Mouse (Mus musculus) neural tube, embryonic 15.5 days (tissue): ENCODE measurements around the gene Tcf7l2. TPM values are rescaled to one million over a fixed set of nuclear protein-coding genes. Genes with fewer than 3 reads are reported as not detected.

ENCODE experiments used
- ATAC-seq: fragments of 200-750 bp; cut with Nextera tagmentation; 2 replicates; pipeline ENCODE4 v1.8.0; 2017; ENCODE audit warnings: mild to moderate bottlenecking, moderate TSS enrichment, moderate library complexity; ENCODE audit not compliant: low FRiP score
- H3K27ac ChIP-seq: fragments of 300-500 bp; sonication (generic); replicated peaks from 2 replicates; pipeline ENCODE4 v1.5.1; 2015; ENCODE audit warnings: mild to moderate bottlenecking, inconsistent platforms
- H3K27me3 ChIP-seq: fragments of 300-500 bp; sonication (generic); replicated peaks from 2 replicates; pipeline ENCODE4 v1.6.1; 2015; ENCODE audit warnings: inconsistent platforms
- H3K36me3 ChIP-seq: fragments of 300-500 bp; sonication (generic); 2 replicates; pipeline ENCODE4 v1.6.1; 2015; ENCODE audit warnings: inconsistent platforms
- H3K4me1 ChIP-seq: fragments of 300-500 bp; sonication (generic); 2 replicates; pipeline ENCODE4 v1.6.1; 2015; ENCODE audit warnings: inconsistent platforms
- H3K4me2 ChIP-seq: fragments of 300-500 bp; sonication (generic); 2 replicates; pipeline ENCODE4 v1.6.1; 2015; ENCODE audit warnings: inconsistent platforms, mild to moderate bottlenecking, moderate library complexity
- H3K4me3 ChIP-seq: fragments of 300-500 bp; sonication (generic); replicated peaks from 2 replicates; pipeline ENCODE4 v1.5.1; 2015; ENCODE audit warnings: mild to moderate bottlenecking, inconsistent platforms
- H3K9ac ChIP-seq: fragments of 300-500 bp; sonication (generic); replicated peaks from 2 replicates; pipeline ENCODE4 v1.6.1; 2015; ENCODE audit warnings: mild to moderate bottlenecking, inconsistent platforms
- H3K9me3 ChIP-seq: fragments of 300-500 bp; sonication (generic); replicated peaks from 2 replicates; pipeline ENCODE4 v1.6.1; 2016; ENCODE audit warnings: inconsistent platforms
- WGBS: fragments of 180-500 bp; shearing (Covaris S2); methylation state at CpG from one replicate; pipeline ENCODE4 v1.1.7; 2015; ENCODE audit warnings: mixed read lengths; 5-methylcytosine and 5-hydroxymethylcytosine counted together
- polyA plus RNA-seq: library from polyadenylated mRNA; unstranded; fragments of >200 nt; fragmentation: Nextera tagmentation; extraction: Ambion mirVana; gene quantifications from 2 replicates; pipeline ENCODE4 v1.2.1, GENCODE M21; 2015

Gene Tcf7l2
- polyA plus RNA-seq, 1 experiment from 2014 or later: 13.3 TPM

- Histone ChIP-seq H3K4me3 (no peak overlapping the region), H3K4me1 (peaks cover 16% of the 10 kb centered on the region), H3K9me3 (no peaks in the 10 kb centered on the region), H3K27ac (no peak overlapping the region), H3K4me2 (no peak overlapping the region), H3K9ac (no peak overlapping the region), H3K36me3 (no peaks in the 10 kb centered on the region), H3K27me3 (no peaks in the 10 kb centered on the region)
- 88% methylated on average over 5 of the region's 5 CpGs for WGBS
- ATAC-seq: no peak
These were observed 197.5 kb downstream of the Tcf7l2 start for GRCm38 (mm10) chr19:55939090-55939489.

GRCm38 (mm10) chr19:55939719-55940118 is 198.1 kb downstream of the Tcf7l2 start:
- Histone ChIP-seq H3K36me3 (no peaks in the 10 kb centered on the region), H3K9ac (no peak overlapping the region), H3K4me1 (peaks cover 11% of the 10 kb centered on the region), H3K4me2 (no peak overlapping the region), H3K27ac (no peak overlapping the region), H3K4me3 (no peak overlapping the region), H3K27me3 (no peaks in the 10 kb centered on the region), H3K9me3 (no peaks in the 10 kb centered on the region)
- WGBS: 92% methylated on average over 4 of the region's 4 CpGs
- ATAC-seq: no peak

GRCm38 (mm10) chr19:55940538-55941252 is 199.1 kb downstream of the Tcf7l2 start:
- Histone ChIP-seq H3K36me3 (no peaks in the 10 kb centered on the region), H3K27ac (no peak overlapping the region), H3K4me1 (peaks cover 11% of the 10 kb centered on the region), H3K9me3 (no peaks in the 10 kb centered on the region), H3K9ac (no peak overlapping the region), H3K4me2 (no peak overlapping the region), H3K27me3 (no peaks in the 10 kb centered on the region), H3K4me3 (no peak overlapping the region)
- 37% methylated on average over 11 of the region's 11 CpGs for WGBS
- no peak for ATAC-seq

- Histone ChIP-seq H3K27ac (0 out of 2 replicates have a peak overlapping the region, but pooled peaks have one; percentile 13), H3K4me1 (peaks cover 11% of the 10 kb centered on the region), H3K36me3 (no peaks in the 10 kb centered on the region), H3K4me3 (no peak overlapping the region), H3K9me3 (no peaks in the 10 kb centered on the region), H3K4me2 (no peak overlapping the region), H3K9ac (no peak overlapping the region), H3K27me3 (no peaks in the 10 kb centered on the region)
- no peak for ATAC-seq
- 70% methylated on average over 16 of the region's 16 CpGs for WGBS
These were observed 199.9 kb downstream of the Tcf7l2 start for GRCm38 (mm10) chr19:55941253-55942125.

GRCm38 (mm10) chr19:55951397-55951796 is 209.8 kb downstream of the Tcf7l2 start:
- no peak for ATAC-seq
- H3K4me2 ChIP-seq: no peak overlapping the region
- no peaks in the 10 kb centered on the region for H3K9me3 ChIP-seq
- H3K4me1 ChIP-seq: peaks cover 11% of the 10 kb centered on the region; the same call in 1 of the 2 replicates
- H3K36me3 ChIP-seq: no peaks in the 10 kb centered on the region
- H3K4me3 ChIP-seq: no peak overlapping the region
- H3K27ac ChIP-seq: no peak overlapping the region
- WGBS: 76% methylated on average over 5 of the region's 5 CpGs
- H3K9ac ChIP-seq: no peak overlapping the region
- no peaks in the 10 kb centered on the region for H3K27me3 ChIP-seq

- WGBS: 23% methylated on average over 3 of the region's 3 CpGs
- no peak overlapping the region for H3K4me2 ChIP-seq
- no peaks in the 10 kb centered on the region for H3K27me3 ChIP-seq
- peak overlapping the region; percentile 1; the same call in 1 of the 2 replicates for H3K27ac ChIP-seq
- H3K9ac ChIP-seq: no peak overlapping the region
- peaks cover 11% of the 10 kb centered on the region; the same call in 1 of the 2 replicates for H3K4me1 ChIP-seq
- ATAC-seq: peak; percentile 50; the same call in 1 of the 2 replicates
- no peaks in the 10 kb centered on the region for H3K9me3 ChIP-seq
- H3K4me3 ChIP-seq: no peak overlapping the region
- H3K36me3 ChIP-seq: no peaks in the 10 kb centered on the region
These were observed 211.6 kb downstream of the Tcf7l2 start for GRCm38 (mm10) chr19:55953207-55953606.

GRCm38 (mm10) chr19:55955126-55955525 is 213.5 kb downstream of the Tcf7l2 start:
- ATAC-seq: no peak
- Histone ChIP-seq H3K27ac (no peak overlapping the region), H3K9ac (no peak overlapping the region), H3K36me3 (no peaks in the 10 kb centered on the region), H3K9me3 (no peaks in the 10 kb centered on the region), H3K27me3 (no peaks in the 10 kb centered on the region), H3K4me3 (no peak overlapping the region), H3K4me2 (no peak overlapping the region), H3K4me1 (peaks cover 11% of the 10 kb centered on the region; the same call in 1 of the 2 replicates)
- WGBS: 89% methylated on average over 3 of the region's 3 CpGs

- 90% methylated on average over 6 of the region's 6 CpGs for WGBS
- no peak for ATAC-seq
- no peak overlapping the region for H3K27ac ChIP-seq
These were observed 215.1 kb downstream of the Tcf7l2 start for GRCm38 (mm10) chr19:55956745-55957144.

GRCm38 (mm10) chr19:55964421-55964820 is 222.8 kb downstream of the Tcf7l2 start:
- peaks cover 3% of the 10 kb centered on the region; the same call in 1 of the 2 replicates for H3K36me3 ChIP-seq
- no peak overlapping the region for H3K4me2 ChIP-seq
- WGBS: 98% methylated on average over 3 of the region's 3 CpGs
- H3K4me3 ChIP-seq: no peak overlapping the region
- H3K9me3 ChIP-seq: 0 out of 2 replicates have a peak, but pooled peaks cover 5% of the 10 kb centered on the region
- no peak for ATAC-seq
- no peak overlapping the region for H3K27ac ChIP-seq
- peaks cover 10% of the 10 kb centered on the region; the same call in 1 of the 2 replicates for H3K4me1 ChIP-seq
- no peak overlapping the region for H3K9ac ChIP-seq
- H3K27me3 ChIP-seq: no peaks in the 10 kb centered on the region

More at GRCm38 (mm10) chr19:55956745-55957144, 215.1 kb downstream of the Tcf7l2 start:
- Histone ChIP-seq H3K4me3 (no peak overlapping the region), H3K36me3 (no peaks in the 10 kb centered on the region), H3K4me2 (no peak overlapping the region), H3K9me3 (no peaks in the 10 kb centered on the region), H3K27me3 (no peaks in the 10 kb centered on the region), H3K4me1 (peaks cover 11% of the 10 kb centered on the region; the same call in 1 of the 2 replicates), H3K9ac (no peak overlapping the region)

GRCm38 (mm10) chr19:55966066-55966465 is 224.4 kb downstream of the Tcf7l2 start:
- WGBS: 31% methylated on average over 7 of the region's 7 CpGs
- H3K4me2 ChIP-seq: no peak overlapping the region
- H3K27ac ChIP-seq: no peak overlapping the region
- H3K36me3 ChIP-seq: peaks cover 3% of the 10 kb centered on the region; the same call in 1 of the 2 replicates
- H3K4me1 ChIP-seq: peaks cover 17% of the 10 kb centered on the region; the same call in 1 of the 2 replicates
- no peak overlapping the region for H3K4me3 ChIP-seq
- no peaks in the 10 kb centered on the region for H3K27me3 ChIP-seq
- ATAC-seq: no peak
- H3K9ac ChIP-seq: no peak overlapping the region
- H3K9me3 ChIP-seq: 0 out of 2 replicates have a peak, but pooled peaks cover 5% of the 10 kb centered on the region

GRCm38 (mm10) chr19:55969929-55970531 is 228.4 kb downstream of the Tcf7l2 start:
- no peak overlapping the region for H3K27ac ChIP-seq
- ATAC-seq: no peak
- no peaks in the 10 kb centered on the region for H3K9me3 ChIP-seq
- peaks cover 17% of the 10 kb centered on the region; the same call in 1 of the 2 replicates for H3K4me1 ChIP-seq
- H3K9ac ChIP-seq: no peak overlapping the region
- H3K4me2 ChIP-seq: no peak overlapping the region
- H3K4me3 ChIP-seq: no peak overlapping the region
- no peaks in the 10 kb centered on the region for H3K27me3 ChIP-seq
- no peaks in the 10 kb centered on the region for H3K36me3 ChIP-seq
- WGBS: 11% methylated on average over 14 of the region's 14 CpGs
